Mouse (Mus musculus) liver, embryonic 11.5 days (tissue): ENCODE results near the gene Tmem127. TPM values are rescaled to one million over a fixed set of nuclear protein-coding genes. Genes with fewer than 3 reads are reported as not detected.
A peak's percentile ranks its signal among the peaks of the same experiment; 100 is the strongest.
"Not testable (repeated sequence)": the region's sequence is repeated elsewhere in the genome, so short reads cannot be mapped to it uniquely, and the experiment has no call there.

Source experiments
- ATAC-seq: fragments of 200-750 bp; cut with Nextera tagmentation; replicated peaks from 2 replicates; pipeline ENCODE4 v1.8.0; 2017; ENCODE audit warnings: moderate number of reproducible peaks, mild to moderate bottlenecking, moderate TSS enrichment, moderate library complexity; ENCODE audit not compliant: low FRiP score
- DNase-seq: peaks from one replicate; pipeline ENCODE4 v3.0.0-alpha.2; 2017; ENCODE audit warnings: low spot score
- H3K27ac ChIP-seq: fragments of 300-500 bp; sonication (generic); 2 replicates; pipeline ENCODE4 v1.5.1; 2014; ENCODE audit warnings: mild to moderate bottlenecking, low read depth, low read length, control low read depth
- H3K27me3 ChIP-seq: fragments of 300-500 bp; sonication (generic); replicated peaks from 2 replicates; pipeline ENCODE4 v1.6.1; 2014; ENCODE audit warnings: low read length, mixed read lengths; ENCODE audit not compliant: control insufficient read depth, insufficient read depth
- H3K36me3 ChIP-seq: fragments of 300-500 bp; sonication (generic); 2 replicates; pipeline ENCODE4 v1.6.1; 2014; ENCODE audit warnings: mild to moderate bottlenecking, low read length, moderate library complexity, mixed read lengths; ENCODE audit not compliant: control insufficient read depth, insufficient read depth
- H3K4me1 ChIP-seq: fragments of 300-500 bp; sonication (generic); replicated peaks from 2 replicates; pipeline ENCODE4 v1.6.1; 2014; ENCODE audit warnings: low read length, mixed read lengths; ENCODE audit not compliant: control insufficient read depth, insufficient read depth
- H3K4me2 ChIP-seq: fragments of 300-500 bp; sonication (generic); 2 replicates; pipeline ENCODE4 v1.6.1; 2014; ENCODE audit warnings: mild to moderate bottlenecking, control low read depth, moderate library complexity
- H3K4me3 ChIP-seq: fragments of 300-500 bp; sonication (generic); 2 replicates; pipeline ENCODE4 v1.5.1; 2014; ENCODE audit warnings: low read depth, low read length, control low read depth
- H3K9ac ChIP-seq: fragments of 300-500 bp; sonication (generic); 2 replicates; pipeline ENCODE4 v1.6.1; 2014; ENCODE audit warnings: low read depth, low read length, control low read depth
- H3K9me3 ChIP-seq: fragments of 300-500 bp; sonication (generic); 2 replicates; pipeline ENCODE4 v1.6.1; 2016; ENCODE audit warnings: low read length, inconsistent platforms, mixed read lengths; ENCODE audit not compliant: control insufficient read depth
- WGBS: fragments of 180-500 bp; shearing (Covaris S2); extraction: QIAGEN DNeasy Blood & Tissue Kit; methylation state at CpG from one replicate; pipeline ENCODE4 v1.1.7; 2014; 5-methylcytosine and 5-hydroxymethylcytosine counted together
- polyA plus RNA-seq: library from polyadenylated mRNA; unstranded; fragments of >200 nt; fragmentation: Nextera tagmentation; extraction: Ambion mirVana; gene quantifications from 2 replicates; pipeline ENCODE4 v1.2.1, GENCODE M21; 2014

Tmem127 gene
- polyA plus RNA-seq, 1 experiment from 2014 or later: 16.9 TPM

DNA sequence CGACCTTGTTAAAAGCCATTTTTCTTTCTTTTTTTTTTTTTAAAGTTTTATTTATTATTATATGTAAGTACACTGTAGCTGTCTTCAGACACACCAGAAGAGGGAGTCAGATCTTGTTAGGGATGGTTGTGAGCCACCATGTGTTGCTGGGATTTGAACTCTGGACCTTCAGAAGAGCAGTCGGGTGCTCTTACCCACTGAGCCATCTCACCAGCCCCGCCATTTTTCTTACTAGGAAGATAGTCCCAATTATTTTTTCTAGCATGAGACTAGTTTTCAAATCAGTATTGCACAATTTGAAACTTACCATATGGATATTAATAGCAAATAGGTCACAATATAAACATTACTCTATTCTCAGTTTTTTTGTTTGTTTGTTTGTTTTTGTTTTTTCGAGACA, 24.3 kb downstream of the Tmem127 start:
- H3K27me3 ChIP-seq, H3K36me3 ChIP-seq, H3K9me3 ChIP-seq, H3K27ac ChIP-seq, ATAC-seq, H3K4me3 ChIP-seq, H3K9ac ChIP-seq, DNase-seq: not testable (repeated sequence)
- peaks cover 12% of the 10 kb centered on the region for H3K4me1 ChIP-seq
- WGBS: 84% methylated on average over 4 of the region's 4 CpGs
- peak overlapping the region; percentile 91 for H3K4me2 ChIP-seq

DNA sequence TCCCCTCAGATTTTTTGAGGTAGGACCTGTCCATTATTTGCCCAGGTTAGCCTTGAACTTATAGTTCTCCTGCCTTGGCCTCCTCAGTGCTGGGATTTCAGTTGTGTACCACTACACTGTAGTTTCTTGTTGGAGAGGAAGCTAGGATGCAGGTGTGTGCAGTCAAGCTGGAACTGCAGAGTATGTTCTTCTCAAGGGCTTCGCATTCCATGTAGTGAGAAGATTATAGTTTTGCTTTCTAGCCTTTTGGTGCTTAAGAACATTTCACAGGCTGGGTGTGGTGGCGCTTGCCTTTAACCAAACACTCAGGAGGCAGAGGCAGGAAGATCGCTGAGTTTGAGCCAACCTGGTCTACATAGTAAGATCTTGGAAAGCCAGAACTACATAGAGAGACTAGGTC, 25.1 kb downstream of the Tmem127 start:
- ATAC-seq: no peak
- Histone ChIP-seq H3K4me1 (peaks cover 12% of the 10 kb centered on the region), H3K27ac (no peak overlapping the region), H3K4me2 (peak overlapping the region; percentile 3), H3K27me3 (no peaks in the 10 kb centered on the region), H3K9ac (no peak overlapping the region), H3K9me3 (no peaks in the 10 kb centered on the region), H3K4me3 (no peak overlapping the region), H3K36me3 (no peaks in the 10 kb centered on the region)
- DNase-seq: no peak
- WGBS: 92% methylated on average over 3 of the region's 3 CpGs

DNA sequence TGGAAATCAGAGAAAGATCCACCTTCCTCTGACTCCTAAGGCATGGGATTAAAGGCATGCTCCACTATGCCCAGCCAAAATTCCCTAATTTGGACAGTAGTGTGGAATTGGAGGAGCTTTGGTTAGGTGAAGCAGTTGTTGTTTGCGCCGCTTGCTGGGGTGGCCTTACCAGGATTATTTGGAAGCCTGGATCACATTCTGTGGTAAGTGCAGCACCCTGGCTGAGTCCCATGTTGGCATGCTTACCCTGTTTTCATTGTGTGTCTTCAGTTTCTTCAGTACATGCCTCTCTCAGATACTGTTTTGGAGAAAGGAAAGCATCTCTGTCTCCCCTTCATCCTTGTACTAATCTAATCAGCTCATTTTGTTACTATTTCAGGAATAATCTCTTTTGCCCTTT, 26.9 kb downstream of the Tmem127 start:
- ATAC-seq (no peak), DNase-seq (no peak)
- 85% methylated on average over 2 of the region's 2 CpGs for WGBS
- H3K4me2 ChIP-seq: no peak overlapping the region
- no peaks in the 10 kb centered on the region for H3K9me3 ChIP-seq
- H3K27ac ChIP-seq: no peak overlapping the region
- H3K9ac ChIP-seq: no peak overlapping the region
- no peaks in the 10 kb centered on the region for H3K27me3 ChIP-seq
- peaks cover 12% of the 10 kb centered on the region for H3K4me1 ChIP-seq
- no peak overlapping the region for H3K4me3 ChIP-seq
- no peaks in the 10 kb centered on the region for H3K36me3 ChIP-seq

DNA sequence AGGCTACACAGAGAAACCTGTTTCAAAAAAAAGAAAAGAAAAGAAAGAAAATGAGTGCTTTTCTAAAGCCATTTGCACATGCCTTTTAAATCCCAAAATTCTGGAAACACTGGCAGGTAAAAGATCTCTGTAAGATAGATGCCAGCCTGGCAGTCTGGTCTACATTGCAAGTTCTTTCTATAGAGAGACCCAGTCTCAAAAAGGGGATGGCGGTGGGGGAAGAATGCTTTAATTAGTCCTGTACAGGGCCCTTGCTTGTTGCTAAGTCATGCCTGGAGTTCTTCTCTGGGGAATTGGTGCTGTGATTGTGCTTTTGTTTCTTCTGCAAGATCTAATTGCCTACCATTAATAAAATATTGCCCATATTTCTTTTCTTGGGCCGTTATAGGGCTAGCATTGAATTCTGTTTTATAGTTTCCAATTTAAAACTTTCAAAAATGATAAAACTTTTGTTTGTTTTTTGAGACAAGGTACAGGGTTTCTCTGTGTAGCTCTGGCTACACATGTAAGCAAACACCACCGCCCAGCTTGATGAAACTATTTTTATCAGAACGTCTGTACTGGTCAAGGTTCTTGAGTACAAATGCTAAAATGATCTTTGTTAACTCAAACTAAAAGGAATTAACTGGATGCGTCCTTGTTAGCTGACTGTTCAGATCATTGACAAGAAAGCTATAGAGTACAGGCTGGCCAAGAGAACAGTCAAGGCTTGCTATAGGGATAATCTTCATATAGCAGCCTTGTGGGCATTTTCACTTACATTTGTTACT, 28.0 kb downstream of the Tmem127 start:
- no peak for ATAC-seq
- H3K36me3 ChIP-seq: no peaks in the 10 kb centered on the region
- H3K27me3 ChIP-seq: no peaks in the 10 kb centered on the region
- H3K9ac ChIP-seq: no peak overlapping the region
- H3K9me3 ChIP-seq: no peaks in the 10 kb centered on the region
- H3K27ac ChIP-seq: no peak overlapping the region
- H3K4me3 ChIP-seq: no peak overlapping the region
- WGBS: 86% methylated on average over 5 of the region's 5 CpGs
- peaks cover 12% of the 10 kb centered on the region for H3K4me1 ChIP-seq
- no peak for DNase-seq
- no peak overlapping the region for H3K4me2 ChIP-seq

DNA sequence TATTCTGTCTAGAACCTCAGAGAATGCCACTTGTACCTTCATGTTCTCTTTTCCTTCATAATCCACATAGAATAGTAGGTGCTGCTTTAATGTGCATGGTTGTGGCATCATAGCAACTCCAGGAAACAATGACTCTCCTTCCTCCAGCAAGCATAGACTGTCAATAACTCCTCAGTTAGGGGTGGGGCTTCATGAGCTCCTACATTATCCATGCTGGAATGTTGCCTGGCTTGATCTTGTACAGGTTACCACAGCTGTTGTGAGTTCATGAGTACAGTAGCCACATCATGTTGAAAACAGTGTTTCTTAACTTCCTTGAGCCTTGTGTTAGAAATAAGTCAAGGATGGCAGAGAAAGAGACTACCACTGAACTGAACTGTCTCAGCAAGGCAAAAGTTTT, 30.5 kb downstream of the Tmem127 start:
- Histone ChIP-seq H3K4me2 (no peak overlapping the region), H3K4me3 (no peak overlapping the region), H3K27me3 (no peaks in the 10 kb centered on the region), H3K27ac (no peak overlapping the region), H3K9me3 (no peaks in the 10 kb centered on the region), H3K36me3 (no peaks in the 10 kb centered on the region), H3K9ac (no peak overlapping the region), H3K4me1 (peaks cover 9% of the 10 kb centered on the region)
- no peak for DNase-seq
- ATAC-seq: no peak

DNA sequence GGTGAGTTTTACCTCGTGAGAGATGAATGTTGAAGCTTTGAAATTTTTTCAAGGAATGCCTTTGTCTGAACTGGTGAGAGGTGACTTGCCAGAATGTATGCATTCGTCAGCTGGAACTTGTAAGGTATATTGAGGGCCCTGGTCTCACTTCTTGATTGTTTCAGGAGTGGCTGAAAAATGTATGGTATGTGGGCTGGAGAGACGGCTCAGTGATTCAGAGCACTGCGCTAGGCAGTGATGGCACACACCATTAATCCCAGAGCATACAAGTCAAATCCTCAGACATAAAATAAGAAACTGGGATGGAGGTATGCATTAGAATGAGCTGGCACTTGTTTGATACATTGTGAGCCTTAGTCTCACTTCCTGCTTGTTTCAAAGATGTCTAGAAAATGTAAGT, 44.5 kb downstream of the Tmem127 start:
- no peak overlapping the region for H3K4me2 ChIP-seq
- H3K36me3 ChIP-seq: peaks cover 28% of the 10 kb centered on the region
- WGBS: 82% methylated on average over 4 of the region's 4 CpGs
- H3K9ac ChIP-seq: no peak overlapping the region
- H3K4me3 ChIP-seq: no peak overlapping the region
- ATAC-seq: no peak
- DNase-seq: no peak
- H3K4me1 ChIP-seq: no peaks in the 10 kb centered on the region
- no peaks in the 10 kb centered on the region for H3K27me3 ChIP-seq
- no peaks in the 10 kb centered on the region for H3K9me3 ChIP-seq
- H3K27ac ChIP-seq: no peak overlapping the region

DNA sequence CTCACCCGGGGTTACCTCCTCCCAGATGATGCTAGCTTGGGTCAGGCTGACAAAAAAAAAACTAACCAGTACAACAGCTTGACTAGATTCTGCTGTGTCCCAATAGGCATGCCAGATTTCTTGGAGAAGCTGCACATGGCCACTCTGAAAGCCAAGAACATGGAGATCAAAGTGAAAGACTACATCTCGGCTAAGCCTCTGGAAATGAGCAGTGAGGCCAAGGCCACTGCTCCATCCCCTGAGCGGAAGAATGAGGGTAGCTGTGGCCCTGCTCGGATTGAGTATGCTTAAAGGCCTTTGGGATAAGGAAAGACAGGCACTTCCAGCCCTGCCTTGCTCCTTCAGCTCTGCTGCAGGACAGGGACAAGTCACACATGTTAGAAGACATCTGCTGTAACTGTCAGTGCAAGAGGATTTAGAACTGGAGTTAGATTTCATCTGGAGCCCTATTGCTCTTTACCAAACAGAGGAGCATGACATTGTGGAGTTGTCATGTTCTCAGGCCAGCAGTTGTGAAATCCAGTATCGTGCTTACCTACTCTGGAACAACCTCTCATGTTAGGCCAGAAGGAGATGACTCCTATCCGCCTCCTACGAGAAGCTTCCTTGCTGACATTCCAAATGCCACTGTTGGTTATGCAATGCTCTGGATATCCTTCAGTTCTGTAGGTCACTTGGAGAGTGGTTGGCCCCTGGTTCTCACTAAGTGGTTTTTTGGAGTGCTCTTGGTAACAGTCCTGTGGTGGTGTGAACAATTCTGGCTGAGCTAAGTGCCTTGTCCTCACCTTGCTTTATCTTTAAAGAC, 49.5 kb downstream of the Tmem127 start:
- ATAC-seq: no peak
- H3K9ac ChIP-seq: no peak overlapping the region
- no peaks in the 10 kb centered on the region for H3K9me3 ChIP-seq
- H3K36me3 ChIP-seq: peaks cover 27% of the 10 kb centered on the region
- no peak overlapping the region for H3K4me2 ChIP-seq
- no peaks in the 10 kb centered on the region for H3K27me3 ChIP-seq
- H3K4me3 ChIP-seq: no peak overlapping the region
- no peaks in the 10 kb centered on the region for H3K4me1 ChIP-seq
- DNase-seq: no peak
- H3K27ac ChIP-seq: no peak overlapping the region
- WGBS: 92% methylated on average over 7 of the region's 7 CpGs

DNA sequence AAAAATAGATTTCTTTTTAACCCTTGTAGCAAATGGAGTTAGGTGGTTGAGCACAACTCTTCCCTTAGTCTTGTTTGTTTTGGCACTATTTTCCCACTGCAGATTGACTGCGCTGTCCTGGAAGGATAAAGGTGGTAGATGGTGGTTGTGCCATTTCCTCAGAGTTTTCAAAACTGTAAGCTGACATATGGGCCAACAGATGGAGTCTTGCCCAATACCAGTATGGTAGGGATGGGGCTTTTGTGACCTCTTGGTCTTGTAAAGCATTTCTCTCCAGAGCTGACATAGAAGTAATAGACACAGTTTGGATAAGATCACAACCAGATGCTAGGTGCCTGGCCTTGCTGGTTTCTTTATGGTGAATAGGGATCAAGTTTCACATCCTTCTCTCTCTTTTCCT, 50.3 kb downstream of the Tmem127 start:
- Histone ChIP-seq H3K36me3 (peaks cover 27% of the 10 kb centered on the region), H3K9me3 (no peaks in the 10 kb centered on the region), H3K4me3 (no peak overlapping the region), H3K27me3 (no peaks in the 10 kb centered on the region), H3K9ac (no peak overlapping the region), H3K4me2 (no peak overlapping the region), H3K27ac (no peak overlapping the region), H3K4me1 (no peaks in the 10 kb centered on the region)
- DNase-seq (no peak), ATAC-seq (no peak)
- 91% methylated on average over 1 of the region's 1 CpGs for WGBS

DNA sequence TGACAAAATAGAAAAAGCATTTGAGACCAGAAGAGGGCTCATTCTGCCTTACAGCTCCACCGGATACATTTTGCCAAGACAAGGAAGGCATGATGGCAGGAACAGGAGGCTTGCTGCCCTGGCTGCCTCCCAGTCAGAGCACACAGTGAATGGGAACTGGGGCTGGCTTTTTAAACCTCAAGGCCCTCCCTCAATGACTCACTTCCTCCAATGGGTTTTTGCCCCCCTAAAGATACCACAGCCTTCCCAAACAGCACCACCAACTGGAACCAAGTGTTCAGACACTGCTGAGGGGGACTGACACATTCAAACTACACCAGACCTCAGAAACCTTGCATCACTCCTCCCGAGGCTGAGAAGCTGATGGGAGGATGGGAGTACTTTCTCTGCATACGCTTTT, 53.0 kb downstream of the Tmem127 start:
- Histone ChIP-seq H3K27ac (no peak overlapping the region), H3K4me2 (no peak overlapping the region), H3K9ac (no peak overlapping the region), H3K36me3 (peaks cover 20% of the 10 kb centered on the region), H3K4me1 (no peaks in the 10 kb centered on the region), H3K27me3 (no peaks in the 10 kb centered on the region), H3K9me3 (no peaks in the 10 kb centered on the region), H3K4me3 (no peak overlapping the region)
- ATAC-seq: no peak
- DNase-seq: no peak
- WGBS: 75% methylated on average over 3 of the region's 3 CpGs
